Mouse (Mus musculus) MEL-GATA-1-ER (cell line): ENCODE data around the gene Cnn2.
"Not testable (repeated sequence)": the region's sequence is repeated elsewhere in the genome, so short reads cannot be mapped to it uniquely, and the experiment has no call there.

Experiments used
- DNase-seq: peaks from one replicate; pipeline ENCODE4 v3.0.0-alpha.2; 2012; ENCODE audit warnings: low read depth; ENCODE audit errors: extremely low read depth

Cnn2 gene

DNA sequence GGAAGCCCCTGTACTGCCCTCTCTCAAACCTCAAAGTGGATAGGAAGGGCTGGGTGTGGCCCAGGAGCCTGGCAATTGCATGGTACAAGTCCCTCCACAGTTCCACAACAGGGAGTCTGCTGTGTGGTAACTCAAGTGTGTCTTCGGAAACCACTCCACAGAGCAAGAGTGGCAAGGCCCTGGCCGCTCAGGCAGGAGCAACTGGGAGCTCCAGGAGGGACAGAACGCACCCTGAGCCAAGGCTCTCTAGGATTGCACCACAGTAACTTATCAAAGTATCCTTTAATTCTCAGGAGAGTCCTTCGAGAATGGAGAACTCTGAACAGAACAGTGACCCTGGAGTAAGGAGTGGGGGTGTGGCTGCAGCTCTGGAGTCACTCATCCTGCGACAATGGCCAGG is 47.3 kb downstream of the Cnn2 start:
- no peak for DNase-seq

- no peak for DNase-seq
Measured at GRCm38 (mm10) chr10:80036832-80037231, 48.4 kb downstream of the Cnn2 start.

- peak; percentile 90 for DNase-seq
Measured at GRCm38 (mm10) chr10:80039559-80039979, 51.2 kb downstream of the Cnn2 start, which contains the start of gene Polr2e. Gene Polr2e, minus strand, starts transcription at chr10:80039795.

DNA sequence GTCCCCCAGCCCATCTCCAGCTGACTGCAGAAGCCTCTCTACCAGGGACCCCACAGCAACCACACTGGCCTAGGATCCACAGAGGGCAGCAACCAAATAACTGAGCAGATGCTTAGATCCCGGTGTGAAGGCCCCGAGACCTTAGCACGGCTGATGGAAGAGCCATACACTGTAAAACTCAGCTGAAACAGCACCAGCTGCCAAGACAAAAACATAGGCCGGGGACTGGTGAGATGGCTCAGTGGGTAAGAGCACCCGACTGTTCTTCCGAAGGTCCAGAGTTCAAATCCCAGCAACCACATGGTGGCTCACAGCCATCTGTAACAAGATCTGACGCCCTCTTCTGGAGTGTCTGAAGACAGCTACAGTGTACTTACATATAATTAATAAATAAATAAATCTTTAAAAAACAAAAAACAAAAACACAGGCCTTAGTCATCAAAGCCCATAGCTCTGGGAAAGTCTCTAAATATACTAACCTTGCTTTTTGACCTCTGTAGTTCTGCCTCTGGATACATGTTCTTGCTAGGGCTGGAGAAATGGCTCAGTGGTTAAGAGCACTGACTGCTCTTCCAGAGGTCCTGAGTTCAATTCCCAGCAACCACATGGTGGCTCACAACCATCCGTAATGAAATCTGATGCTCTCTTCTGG is 53.2 kb downstream of the Cnn2 start:
- DNase-seq = not testable (repeated sequence)

GRCm38 (mm10) chr10:80044087-80044486 is 55.7 kb downstream of the Cnn2 start:
- no peak for DNase-seq

DNA sequence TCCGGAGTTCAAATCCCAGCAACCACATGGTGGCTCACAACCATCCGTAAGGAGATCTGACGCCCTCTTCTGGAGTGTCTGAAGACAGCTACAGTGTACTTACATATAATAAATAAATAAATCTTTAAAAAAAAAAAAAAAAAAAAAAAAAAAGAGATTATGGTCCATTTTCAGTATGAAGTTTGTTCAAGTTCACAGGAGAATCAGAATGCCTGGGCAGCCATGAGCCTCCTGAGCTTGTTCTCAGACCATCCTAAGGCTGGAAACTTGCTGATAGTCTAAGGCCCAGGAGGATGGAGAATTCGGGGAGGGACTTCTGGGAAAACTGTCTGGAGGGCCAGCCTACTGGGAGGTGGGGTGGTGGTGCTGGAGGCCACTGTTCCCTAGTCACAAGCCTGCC is 57.0 kb downstream of the Cnn2 start:
- not testable (repeated sequence) for DNase-seq
